Mouse (Mus musculus) adrenal gland (tissue): ENCODE measurements around the gene Plekhh2.
"Not testable (repeated sequence)": the region's sequence is repeated elsewhere in the genome, so short reads cannot be mapped to it uniquely, and the experiment has no call there.

Experiments
- intact Hi-C: fragments of 180-260 bp; cut with DNase I; formaldehyde crosslinking; loops from one replicate; pipeline ENCODE4 v1.15.1; 2025

Plekhh2 gene

GRCm38 (mm10) chr17:84510961-84511639 is 595 bp upstream of the Plekhh2 start:
- intact Hi-C loops, result no loop called here

GRCm38 (mm10) chr17:84512516-84513085 is 906 bp downstream of the Plekhh2 start:
- intact Hi-C loops, result no loop called here

DNA sequence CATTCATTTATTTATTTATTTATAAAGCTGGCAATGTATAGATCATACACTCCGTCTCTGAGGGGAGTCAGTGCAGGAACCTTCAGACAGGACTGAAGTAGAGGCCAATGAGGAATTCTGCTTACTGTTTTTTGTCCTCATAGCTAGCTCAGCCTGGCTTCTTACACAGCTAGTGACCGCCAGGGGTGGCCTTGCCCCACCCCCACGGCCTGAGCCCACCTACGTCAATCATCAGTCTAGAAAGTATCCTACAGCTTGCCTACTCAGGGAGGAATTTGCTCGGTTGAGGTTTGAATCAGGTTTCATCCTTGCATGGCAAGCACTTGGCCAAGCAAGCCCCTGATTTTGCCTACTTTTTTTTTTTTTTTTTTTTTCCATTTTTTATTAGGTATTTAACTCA is 4.2 kb downstream of the Plekhh2 start:
- intact Hi-C loops, result no loop called here

DNA sequence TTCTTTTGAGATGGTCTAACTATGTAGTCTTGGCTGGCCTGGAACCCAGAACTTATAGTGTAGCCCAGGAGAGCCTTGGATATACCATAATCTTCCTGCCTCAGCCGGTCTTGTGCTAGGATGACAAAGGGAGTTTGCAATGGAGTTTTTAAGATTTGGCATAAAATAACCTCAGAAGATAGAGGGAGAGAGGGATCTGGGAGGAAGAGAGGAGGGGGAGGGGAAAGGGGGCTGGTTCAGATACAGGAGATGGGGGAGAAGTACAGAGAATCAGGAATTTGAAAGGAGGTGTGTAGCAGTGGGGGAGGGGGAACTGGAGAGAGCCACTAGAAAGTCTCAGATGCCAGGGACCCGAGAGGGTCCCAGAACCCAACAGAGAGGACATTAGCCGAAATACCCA is 7.7 kb downstream of the Plekhh2 start:
- intact Hi-C loops, result no loop called here

- intact Hi-C loops, result no loop called here
Observed at GRCm38 (mm10) chr17:84520057-84520456, 8.4 kb downstream of the Plekhh2 start.

DNA sequence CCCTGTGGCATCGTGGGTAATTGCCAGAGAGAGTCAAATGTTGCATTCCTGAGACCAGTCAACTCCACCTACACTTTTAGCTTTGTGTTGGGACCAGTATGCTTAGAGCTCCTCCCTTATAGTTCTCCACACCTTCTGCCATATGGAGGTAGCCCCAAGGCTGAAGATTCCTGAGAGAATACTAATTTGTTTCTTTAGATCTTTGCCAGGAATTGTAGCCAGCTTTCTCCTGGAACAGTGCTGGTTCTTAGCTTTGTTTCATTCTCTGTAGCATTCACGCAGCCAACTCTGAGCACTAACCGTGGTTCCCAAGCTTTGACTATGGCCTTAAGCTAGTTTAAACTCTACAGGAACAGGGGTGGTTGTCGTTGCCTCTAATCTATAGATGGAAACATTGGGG is 17.7 kb downstream of the Plekhh2 start:
- intact Hi-C loops, result no loop called here

- intact Hi-C loops, result no loop called here
Observed at GRCm38 (mm10) chr17:84530202-84530796, 18.6 kb downstream of the Plekhh2 start.

- intact Hi-C loops, result no loop called here
Observed at GRCm38 (mm10) chr17:84532909-84533499, 21.3 kb downstream of the Plekhh2 start.

GRCm38 (mm10) chr17:84533841-84534240 is 22.1 kb downstream of the Plekhh2 start:
- intact Hi-C loops, result no loop called here

- intact Hi-C loops, result no loop called here
Observed at GRCm38 (mm10) chr17:84534632-84535031, 22.9 kb downstream of the Plekhh2 start.

GRCm38 (mm10) chr17:84535226-84535625 is 23.5 kb downstream of the Plekhh2 start:
- intact Hi-C loops, result no loop called here

DNA sequence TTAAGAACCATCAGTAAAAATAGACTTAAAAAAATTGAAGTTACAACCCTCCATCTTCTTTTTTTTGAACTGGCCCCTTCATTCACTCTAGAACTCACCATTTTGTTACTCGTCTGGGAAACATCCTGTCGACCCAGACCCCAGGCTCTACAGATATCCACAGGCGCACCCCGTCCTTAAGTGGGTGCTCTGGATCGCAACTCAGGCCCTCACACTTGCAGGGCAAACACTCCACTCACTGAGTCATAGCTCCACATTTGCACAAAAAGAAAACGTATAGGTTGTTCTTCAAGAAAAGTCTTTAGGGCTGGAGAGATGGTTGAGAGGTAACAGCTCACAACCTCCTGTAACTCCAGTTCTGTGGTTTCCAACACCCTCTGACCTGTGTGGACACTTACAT is 25.6 kb downstream of the Plekhh2 start:
- intact Hi-C loops, result no loop called here

GRCm38 (mm10) chr17:84537966-84538365 is 26.3 kb downstream of the Plekhh2 start:
- intact Hi-C loops, result no loop called here

DNA sequence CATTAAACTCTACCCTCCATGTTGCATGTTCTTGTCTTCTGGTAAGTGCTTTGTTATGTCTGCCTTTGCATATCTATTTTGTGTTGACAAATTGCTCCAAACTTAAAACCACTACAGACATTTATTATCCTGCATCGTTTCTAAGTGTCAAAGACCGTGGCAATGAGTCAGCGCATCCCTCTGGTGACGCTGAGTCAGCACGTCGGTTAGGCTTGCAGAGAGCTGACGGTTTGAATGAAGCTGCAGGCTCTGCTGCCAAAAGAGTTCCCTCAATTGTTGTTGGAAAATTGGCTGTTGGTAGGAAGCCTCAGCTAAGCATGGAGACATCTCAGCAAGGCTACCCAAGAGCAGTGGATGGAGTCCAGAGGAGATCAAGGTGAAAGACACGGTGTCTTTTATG is 28.9 kb downstream of the Plekhh2 start:
- intact Hi-C loops, result no loop called here

- intact Hi-C loops, result no loop called here
Observed at GRCm38 (mm10) chr17:84550902-84551877, 39.5 kb downstream of the Plekhh2 start.

DNA sequence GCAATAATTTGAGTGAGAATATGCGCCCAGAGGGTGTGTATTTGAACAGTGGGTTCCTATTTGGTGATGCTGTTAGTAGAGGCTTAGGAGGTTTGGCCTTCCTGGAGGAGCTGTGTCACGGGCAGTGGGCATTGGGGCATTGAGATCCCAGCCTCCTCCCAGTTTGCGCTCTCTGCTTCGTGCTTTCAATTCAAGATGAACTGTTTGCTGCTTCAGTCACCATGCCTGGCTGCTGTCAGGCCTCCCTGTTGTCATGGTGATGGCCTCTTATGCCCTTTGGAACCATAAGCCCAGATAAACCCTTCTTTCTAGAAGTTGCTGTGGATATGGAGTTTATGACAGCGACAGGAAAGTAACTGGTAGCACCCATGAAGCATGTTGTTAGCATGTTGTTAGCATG is 40.5 kb downstream of the Plekhh2 start:
- intact Hi-C loops, result no loop called here

DNA sequence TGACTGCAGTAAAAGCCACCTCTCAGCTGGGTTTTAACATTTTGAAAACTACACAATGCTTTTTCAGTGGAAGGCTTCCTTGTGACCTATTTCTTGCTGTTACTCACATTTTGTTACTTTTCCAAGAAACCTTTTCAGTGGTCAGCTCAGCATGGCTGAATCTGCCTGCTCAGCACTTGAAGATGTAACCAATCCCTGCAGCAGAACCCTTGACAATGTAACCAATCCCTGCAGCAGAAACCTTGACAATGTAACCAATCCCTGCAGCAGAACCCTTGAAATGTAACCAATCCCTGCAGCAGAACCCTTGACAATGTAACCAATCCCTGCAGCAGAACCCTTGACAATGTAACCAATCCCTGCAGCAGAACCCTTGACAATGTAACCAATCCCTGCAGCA is 52.6 kb downstream of the Plekhh2 start:
- intact Hi-C loops, result not testable (repeated sequence)

- intact Hi-C loops, result no loop called here
Observed at GRCm38 (mm10) chr17:84565762-84566161, 54.1 kb downstream of the Plekhh2 start.

DNA sequence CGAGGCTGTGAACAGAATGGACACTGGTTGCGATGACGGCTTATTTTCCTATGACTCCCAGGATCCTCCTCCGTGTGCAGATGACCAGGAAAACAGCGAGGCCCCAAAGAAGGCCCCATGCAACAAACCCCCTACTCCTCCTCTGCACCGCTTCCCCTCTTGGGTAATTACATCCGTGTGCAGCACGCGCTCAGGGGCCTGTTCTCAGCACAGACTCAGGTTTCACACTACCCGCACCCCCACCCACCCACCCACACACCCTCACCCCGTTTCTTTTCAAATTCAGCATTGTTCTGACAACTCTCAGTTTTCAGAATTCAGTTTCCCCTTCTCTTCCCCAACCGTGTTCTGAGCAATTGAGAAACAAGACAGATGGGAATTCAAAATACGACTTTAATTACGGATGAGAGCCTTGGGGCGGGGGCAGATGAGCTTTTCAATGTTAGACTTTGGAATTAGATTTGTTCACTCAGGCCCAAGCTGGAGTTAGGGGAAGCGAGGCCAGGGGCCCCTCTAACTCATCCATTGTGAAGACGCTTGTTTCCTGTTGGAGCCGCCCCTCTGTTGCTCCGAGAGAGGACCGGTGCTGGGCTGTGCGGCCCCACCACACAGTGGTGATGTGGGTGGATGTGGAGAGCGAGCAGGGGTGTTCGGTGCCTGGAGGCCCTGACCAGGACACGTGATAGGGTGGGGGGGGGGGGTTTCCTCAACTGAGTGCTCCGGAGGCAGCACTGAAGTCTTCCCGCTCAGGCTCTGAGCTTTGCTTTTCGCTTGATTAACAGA is 55.3 kb downstream of the Plekhh2 start:
- intact Hi-C loops, result no loop called here

DNA sequence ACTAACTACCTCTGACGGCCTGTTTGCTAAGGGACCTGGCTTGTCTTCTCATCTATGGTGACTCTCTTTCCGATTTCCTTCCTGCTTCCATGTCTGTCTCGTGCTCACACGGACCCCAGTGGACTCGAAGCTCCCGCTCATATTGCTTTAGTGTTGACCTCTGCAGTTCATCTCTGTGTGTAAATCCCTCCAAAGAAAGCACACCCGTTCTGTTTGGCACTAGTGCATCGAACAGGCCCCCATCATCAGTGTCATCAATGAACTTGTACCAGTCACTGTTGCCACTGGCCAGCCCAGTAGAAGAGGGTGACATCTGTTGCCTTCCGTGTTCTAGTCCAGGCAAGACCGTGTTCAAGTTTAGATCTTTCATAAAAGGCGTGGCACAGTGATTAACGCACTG is 57.1 kb downstream of the Plekhh2 start:
- intact Hi-C loops, result no loop called here

DNA sequence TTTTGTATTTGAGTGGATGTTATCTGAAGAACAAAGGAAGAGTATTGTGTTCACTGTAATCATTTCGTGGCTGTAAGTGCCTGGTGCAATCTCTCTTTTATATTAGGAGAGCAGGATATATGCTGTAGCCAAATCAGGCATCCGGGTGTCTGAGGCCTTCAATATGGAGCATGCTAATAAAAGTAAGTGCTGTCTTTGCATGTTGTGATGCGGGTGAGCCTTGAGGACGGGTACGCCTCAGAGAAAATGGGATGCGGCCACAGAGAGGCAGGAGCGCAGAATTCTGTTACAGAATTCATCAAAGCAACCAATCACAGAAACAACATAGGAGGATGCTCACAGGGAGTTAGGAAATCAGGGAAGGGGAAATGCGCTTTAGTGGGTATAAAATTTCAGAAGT is 58.1 kb downstream of the Plekhh2 start:
- intact Hi-C loops, result no loop called here
